In the genomic region with DNA sequence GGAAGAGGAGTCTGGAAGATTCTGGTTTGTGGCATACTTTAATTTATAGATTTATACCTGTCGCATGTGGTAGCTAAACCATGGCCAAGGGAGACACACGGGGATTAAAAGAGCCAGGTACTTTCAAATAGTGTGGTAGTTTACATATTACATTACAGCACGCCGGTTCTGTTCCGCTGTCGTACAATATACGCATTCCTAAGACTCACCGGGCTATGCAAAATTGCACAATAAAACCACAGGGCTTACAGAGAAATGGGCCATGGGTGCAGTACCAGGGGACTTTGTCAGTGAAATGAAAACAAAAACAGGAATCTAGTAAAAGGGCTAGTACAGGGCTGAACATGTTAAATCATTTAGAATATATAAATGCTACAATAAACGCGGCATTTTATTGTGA, we compare ENCODE assay signal across 14 mouse cellular contexts.
A peak's percentile ranks its signal among the peaks of the same experiment; 100 is the strongest.
DNase-seq lines count a peak whose midpoint lies in the region; ATAC-seq lines count a peak whose summit lies in the region.
"Had no signal": no experiment of that assay in that cellular context is flagged by ENCODE, and none has a peak within 500 bp of the region (broad histone marks: within the 10 kb centered on the region; RNA-seq: fewer than 3 reads in every experiment).

No protein-coding gene starts in this region.

- ATAC-seq in liver, embryonic 15.5 days (ENCODE audit: insufficient read depth) = no peak
- no peak for ATAC-seq in liver, embryonic 11.5 days (replicated peaks; ENCODE audit: low FRiP score)
- ATAC-seq in embryonic facial prominence, embryonic 13.5 days (ENCODE audit: insufficient number of reproducible peaks, insufficient read depth, low FRiP score, low TSS enrichment, low read depth) = peak; percentile 41; the same call in 1 of the 2 replicates
- peak; percentile 60 for ATAC-seq in megakaryocyte, adult 5-6 weeks (ENCODE audit: poor library complexity, severe bottlenecking)
- ATAC-seq in megakaryocyte-erythroid progenitor cell, adult 5-6 weeks (replicated peaks; ENCODE audit: low FRiP score, low TSS enrichment, poor library complexity, severe bottlenecking) = no peak
- no peak for ATAC-seq in frontal cortex, adult (ENCODE audit: low TSS enrichment)
- ATAC-seq: intestine, embryonic 16.5 days; midbrain, embryonic 13.5 days had no signal

- H3K9me3 ChIP-seq in liver, embryonic 15.5 days (replicated peaks) = no peaks in the 10 kb centered on the region
- H3K9me3 ChIP-seq in liver, embryonic 11.5 days (ENCODE audit: control insufficient read depth, low read length) = no peaks in the 10 kb centered on the region
- no peaks in the 10 kb centered on the region for H3K9me3 ChIP-seq in embryonic facial prominence, embryonic 13.5 days
- H3K9me3 ChIP-seq: G1E; hindbrain, embryonic 12.5 days; midbrain, embryonic 13.5 days; neural tube, embryonic 12.5 days had no signal

- H3K4me1 ChIP-seq in liver, embryonic 15.5 days (replicated peaks) = no peaks in the 10 kb centered on the region; the same call in 1 of the 2 replicates
- no peaks in the 10 kb centered on the region for H3K4me1 ChIP-seq in liver, embryonic 11.5 days (replicated peaks; ENCODE audit: control insufficient read depth, insufficient read depth, low read length)
- H3K4me1 ChIP-seq in embryonic facial prominence, embryonic 13.5 days = peaks cover 36% of the 10 kb centered on the region
- H3K4me1 ChIP-seq: midbrain, embryonic 13.5 days had no signal

- intact Hi-C loops in left cerebral cortex, postnatal 36 days (cut with DNase I) = no loop called here

- WGBS in liver, embryonic 15.5 days (ENCODE audit: insufficient replicate concordance) = 61% methylated on average over 10 of the region's 10 CpGs
- WGBS in liver, embryonic 11.5 days = 83% methylated on average over 10 of the region's 10 CpGs
- WGBS in embryonic facial prominence, embryonic 13.5 days = 51% methylated on average over 10 of the region's 10 CpGs

- H3K4me2 ChIP-seq in liver, embryonic 15.5 days = peak overlapping the region; percentile 16; the same call in 1 of the 2 replicates
- H3K4me2 ChIP-seq in liver, embryonic 11.5 days = no peak overlapping the region
- 0 out of 2 replicates have a peak overlapping the region, but pooled peaks have one; percentile 15 for H3K4me2 ChIP-seq in embryonic facial prominence, embryonic 13.5 days
- H3K4me2 ChIP-seq: hindbrain, embryonic 12.5 days; midbrain, embryonic 13.5 days; neural tube, embryonic 12.5 days had no signal

- H3K4me3 ChIP-seq in liver, embryonic 15.5 days (replicated peaks) = no peak overlapping the region
- no peak overlapping the region for H3K4me3 ChIP-seq in liver, embryonic 11.5 days (ENCODE audit: low read depth, low read length)
- no peak overlapping the region for H3K4me3 ChIP-seq in embryonic facial prominence, embryonic 13.5 days
- H3K4me3 ChIP-seq: hindbrain, embryonic 12.5 days; midbrain, embryonic 13.5 days; neural tube, embryonic 12.5 days had no signal

- H3K27me3 ChIP-seq in liver, embryonic 15.5 days = no peaks in the 10 kb centered on the region
- no peaks in the 10 kb centered on the region for H3K27me3 ChIP-seq in liver, embryonic 11.5 days (replicated peaks; ENCODE audit: control insufficient read depth, insufficient read depth, low read length)
- no peaks in the 10 kb centered on the region for H3K27me3 ChIP-seq in embryonic facial prominence, embryonic 13.5 days
- H3K27me3 ChIP-seq: hindbrain, embryonic 12.5 days; midbrain, embryonic 13.5 days; neural tube, embryonic 12.5 days had no signal

- H3K9ac ChIP-seq in liver, embryonic 15.5 days = no peak overlapping the region
- no peak overlapping the region for H3K9ac ChIP-seq in liver, embryonic 11.5 days (ENCODE audit: low read depth, low read length)
- no peak overlapping the region for H3K9ac ChIP-seq in embryonic facial prominence, embryonic 13.5 days
- H3K9ac ChIP-seq: hindbrain, embryonic 12.5 days; midbrain, embryonic 13.5 days; neural tube, embryonic 12.5 days had no signal

- no peak for DNase-seq in liver, embryonic 11.5 days (ENCODE audit: low spot score)
- DNase-seq in kidney, postnatal 10 days = peak; percentile 21
- no peak for DNase-seq in left cerebral cortex, postnatal 36 days (ENCODE audit: low spot score in 2 of 2)
- DNase-seq: cerebellum, adult 11 months had no signal

- no peaks in the 10 kb centered on the region for H3K36me3 ChIP-seq in liver, embryonic 15.5 days (replicated peaks)
- H3K36me3 ChIP-seq in liver, embryonic 11.5 days (ENCODE audit: control insufficient read depth, insufficient read depth, low read length) = no peaks in the 10 kb centered on the region
- no peaks in the 10 kb centered on the region for H3K36me3 ChIP-seq in embryonic facial prominence, embryonic 13.5 days
- H3K36me3 ChIP-seq: G1E; hindbrain, embryonic 12.5 days; midbrain, embryonic 13.5 days; neural tube, embryonic 12.5 days had no signal

- H3K27ac ChIP-seq in liver, embryonic 15.5 days (replicated peaks) = no peak overlapping the region
- no peak overlapping the region for H3K27ac ChIP-seq in liver, embryonic 11.5 days (ENCODE audit: low read depth, low read length)
- H3K27ac ChIP-seq in embryonic facial prominence, embryonic 13.5 days = peak overlapping the region; percentile 11
- H3K27ac ChIP-seq: midbrain, embryonic 13.5 days; neural tube, embryonic 12.5 days had no signal

Comparison
In these comparisons a context has a peak if more than half of its experiments do, and no peak if none do; other contexts are left out.
1. ATAC-seq: peak in embryonic facial prominence, embryonic 13.5 days (single experiment) and megakaryocyte, adult 5-6 weeks (single experiment); none in liver, embryonic 15.5 days (single experiment), liver, embryonic 11.5 days (single experiment), megakaryocyte-erythroid progenitor cell, adult 5-6 weeks (single experiment) and frontal cortex, adult (single experiment).